Mouse (Mus musculus) thymus, adult 2 months (tissue): ENCODE measurements around the gene C2cd2.

Experiments used
- CTCF ChIP-seq: fragments of 200-500 bp; IDR thresholded peaks from 2 replicates; pipeline ENCODE4 v1.5.1; 2012; ENCODE audit warnings: mild to moderate bottlenecking, control low read depth, low read length, moderate library complexity, borderline replicate concordance; ENCODE audit not compliant: control insufficient read depth, poor library complexity, insufficient read depth; ENCODE audit errors: extremely low read depth
- POLR2A ChIP-seq: fragments of 200-500 bp; IDR thresholded peaks from 2 replicates; pipeline ENCODE4 v1.6.1; 2012; ENCODE audit warnings: mild to moderate bottlenecking, low read length, control low read depth, moderate library complexity; ENCODE audit not compliant: control insufficient read depth, poor library complexity, insufficient read depth; ENCODE audit errors: extremely low read depth

DNA sequence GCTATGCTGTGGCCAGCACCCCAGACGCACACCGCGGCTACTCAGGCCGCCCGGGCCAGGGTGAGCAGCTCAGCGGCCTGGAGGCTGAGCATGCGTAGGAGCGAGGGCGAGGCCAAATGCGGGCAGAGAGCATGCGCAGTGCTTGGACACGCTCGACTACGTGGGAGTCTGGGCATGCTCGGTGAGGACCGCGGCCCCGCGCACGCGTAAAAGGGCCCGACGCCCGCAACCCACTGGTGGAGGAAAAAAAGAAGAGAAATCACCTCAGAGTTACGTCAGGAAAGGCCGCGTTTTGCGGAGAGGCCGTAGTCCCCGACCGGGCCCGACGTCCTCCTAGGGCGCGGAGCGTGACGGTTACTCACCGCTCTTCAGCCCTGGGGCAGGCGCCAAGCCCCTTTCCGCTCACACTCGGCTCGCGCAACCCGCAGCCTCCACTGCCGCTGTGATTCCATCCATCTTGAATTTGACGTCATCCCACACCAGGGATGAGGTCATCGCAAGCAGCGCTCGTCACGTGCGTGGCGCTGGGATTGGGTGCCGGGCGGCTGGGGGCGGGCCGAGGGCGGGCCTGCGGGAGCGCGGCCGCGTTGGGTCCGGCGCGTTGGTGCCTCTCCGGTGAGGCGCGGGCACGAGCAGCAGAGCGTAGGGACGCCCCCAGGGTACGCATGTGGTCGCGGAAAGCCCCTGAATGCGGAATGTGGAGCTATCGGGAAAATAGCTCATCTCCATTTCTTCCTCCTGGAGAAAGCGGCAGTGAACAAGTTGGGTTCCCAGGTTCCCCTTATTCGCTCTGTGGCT is at the start of gene C2cd2, which contains the start of gene Zbtb21:
- TF ChIP-seq CTCF (peak; percentile 66; the same call in 1 of the 2 replicates), POLR2A (peak; percentile 83)
